Mouse (Mus musculus): ENCODE data around the gene Synpr. TPM values are rescaled to one million over a fixed set of nuclear protein-coding genes. Genes with fewer than 3 reads are reported as not detected.

Synpr gene
- polyA plus RNA-seq, 1 experiment from 2014 or later, result 67.4 TPM

- Histone ChIP-seq H3K36me3 (ENCODE audit: control insufficient read depth, insufficient read depth, low read length) (no peaks in the 10 kb centered on the region), H3K4me3 (ENCODE audit: low read length) (no peak overlapping the region), H3K9ac (ENCODE audit: low read depth, low read length) (no peak overlapping the region), H3K9me3 (ENCODE audit: control insufficient read depth, low read length) (no peaks in the 10 kb centered on the region), H3K27ac (ENCODE audit: low read depth, low read length) (no peak overlapping the region), H3K4me2 (ENCODE audit: low read length) (no peak overlapping the region), H3K4me1 (ENCODE audit: control insufficient read depth, insufficient read depth, low read depth, low read length) (no peaks in the 10 kb centered on the region), H3K27me3 (replicated peaks; ENCODE audit: control insufficient read depth, insufficient read depth, low read length) (no peaks in the 10 kb centered on the region)
- 79% methylated on average over 4 of the region's 4 CpGs for WGBS
- no peak; the same call in 1 of the 2 replicates for ATAC-seq
These were observed 270.1 kb downstream of the Synpr start for GRCm38 (mm10) chr14:13554631-13555030.

GRCm38 (mm10) chr14:13558117-13558516 lies 273.5 kb downstream of the Synpr start:
- no peak for ATAC-seq
- no peak overlapping the region for H3K4me3 ChIP-seq (ENCODE audit: low read length)
- H3K27me3 ChIP-seq (replicated peaks; ENCODE audit: control insufficient read depth, insufficient read depth, low read length), result no peaks in the 10 kb centered on the region
- WGBS, result 89% methylated on average over 2 of the region's 2 CpGs
- no peak overlapping the region for H3K4me2 ChIP-seq (ENCODE audit: low read length)
- no peaks in the 10 kb centered on the region for H3K36me3 ChIP-seq (ENCODE audit: control insufficient read depth, insufficient read depth, low read length)
- H3K9me3 ChIP-seq (ENCODE audit: control insufficient read depth, low read length), result no peaks in the 10 kb centered on the region
- no peak overlapping the region for H3K9ac ChIP-seq (ENCODE audit: low read depth, low read length)
- H3K4me1 ChIP-seq (ENCODE audit: control insufficient read depth, insufficient read depth, low read depth, low read length), result no peaks in the 10 kb centered on the region
- H3K27ac ChIP-seq (ENCODE audit: low read depth, low read length), result no peak overlapping the region

- Histone ChIP-seq H3K4me3 (ENCODE audit: low read length) (no peak overlapping the region), H3K36me3 (ENCODE audit: control insufficient read depth, insufficient read depth, low read length) (no peaks in the 10 kb centered on the region), H3K4me2 (ENCODE audit: low read length) (no peak overlapping the region), H3K4me1 (ENCODE audit: control insufficient read depth, insufficient read depth, low read depth, low read length) (no peaks in the 10 kb centered on the region), H3K9ac (ENCODE audit: low read depth, low read length) (no peak overlapping the region), H3K27me3 (replicated peaks; ENCODE audit: control insufficient read depth, insufficient read depth, low read length) (no peaks in the 10 kb centered on the region), H3K27ac (ENCODE audit: low read depth, low read length) (no peak overlapping the region), H3K9me3 (ENCODE audit: control insufficient read depth, low read length) (no peaks in the 10 kb centered on the region)
- ATAC-seq, result no peak; the same call in 1 of the 2 replicates
- WGBS, result 88% methylated on average over 1 of the region's 1 CpGs
These were observed 282.7 kb downstream of the Synpr start for GRCm38 (mm10) chr14:13567250-13567649.

GRCm38 (mm10) chr14:13567996-13568395 lies 283.4 kb downstream of the Synpr start:
- WGBS, result 80% methylated on average over 2 of the region's 2 CpGs
- no peak overlapping the region for H3K27ac ChIP-seq (ENCODE audit: low read depth, low read length)
- no peaks in the 10 kb centered on the region for H3K4me1 ChIP-seq (ENCODE audit: control insufficient read depth, insufficient read depth, low read depth, low read length)
- H3K36me3 ChIP-seq (ENCODE audit: control insufficient read depth, insufficient read depth, low read length), result no peaks in the 10 kb centered on the region
- H3K4me3 ChIP-seq (ENCODE audit: low read length), result no peak overlapping the region
- H3K9me3 ChIP-seq (ENCODE audit: control insufficient read depth, low read length), result no peaks in the 10 kb centered on the region
- ATAC-seq, result no peak
- no peak overlapping the region for H3K4me2 ChIP-seq (ENCODE audit: low read length)
- H3K27me3 ChIP-seq (replicated peaks; ENCODE audit: control insufficient read depth, insufficient read depth, low read length), result no peaks in the 10 kb centered on the region
- H3K9ac ChIP-seq (ENCODE audit: low read depth, low read length), result no peak overlapping the region

GRCm38 (mm10) chr14:13571941-13572340 lies 287.4 kb downstream of the Synpr start:
- no peaks in the 10 kb centered on the region for H3K27me3 ChIP-seq (replicated peaks; ENCODE audit: control insufficient read depth, insufficient read depth, low read length)
- no peaks in the 10 kb centered on the region for H3K9me3 ChIP-seq (ENCODE audit: control insufficient read depth, low read length)
- no peak overlapping the region for H3K27ac ChIP-seq (ENCODE audit: low read depth, low read length)
- no peak overlapping the region for H3K4me2 ChIP-seq (ENCODE audit: low read length)
- no peaks in the 10 kb centered on the region for H3K4me1 ChIP-seq (ENCODE audit: control insufficient read depth, insufficient read depth, low read depth, low read length)
- ATAC-seq, result no peak
- H3K36me3 ChIP-seq (ENCODE audit: control insufficient read depth, insufficient read depth, low read length), result no peaks in the 10 kb centered on the region
- no peak overlapping the region for H3K9ac ChIP-seq (ENCODE audit: low read depth, low read length)
- no peak overlapping the region for H3K4me3 ChIP-seq (ENCODE audit: low read length)

- no peak overlapping the region for H3K9ac ChIP-seq (ENCODE audit: low read depth, low read length)
- no peaks in the 10 kb centered on the region for H3K9me3 ChIP-seq (ENCODE audit: control insufficient read depth, low read length)
- H3K27ac ChIP-seq (ENCODE audit: low read depth, low read length), result no peak overlapping the region
- ATAC-seq, result no peak
- no peak overlapping the region for H3K4me2 ChIP-seq (ENCODE audit: low read length)
- WGBS, result 22% methylated on average over 1 of the region's 1 CpGs
- no peaks in the 10 kb centered on the region for H3K36me3 ChIP-seq (ENCODE audit: control insufficient read depth, insufficient read depth, low read length)
- no peaks in the 10 kb centered on the region for H3K4me1 ChIP-seq (ENCODE audit: control insufficient read depth, insufficient read depth, low read depth, low read length)
- no peak overlapping the region for H3K4me3 ChIP-seq (ENCODE audit: low read length)
- no peaks in the 10 kb centered on the region for H3K27me3 ChIP-seq (replicated peaks; ENCODE audit: control insufficient read depth, insufficient read depth, low read length)
These were observed 287.9 kb downstream of the Synpr start for GRCm38 (mm10) chr14:13572530-13572929.

GRCm38 (mm10) chr14:13578101-13578500 lies 293.5 kb downstream of the Synpr start:
- H3K27ac ChIP-seq (ENCODE audit: low read depth, low read length), result no peak overlapping the region
- H3K9me3 ChIP-seq (ENCODE audit: control insufficient read depth, low read length), result no peaks in the 10 kb centered on the region
- H3K4me3 ChIP-seq (ENCODE audit: low read length), result no peak overlapping the region
- no peaks in the 10 kb centered on the region for H3K36me3 ChIP-seq (ENCODE audit: control insufficient read depth, insufficient read depth, low read length)
- no peak overlapping the region for H3K9ac ChIP-seq (ENCODE audit: low read depth, low read length)
- 87% methylated on average over 2 of the region's 2 CpGs for WGBS
- no peaks in the 10 kb centered on the region for H3K27me3 ChIP-seq (replicated peaks; ENCODE audit: control insufficient read depth, insufficient read depth, low read length)
- no peaks in the 10 kb centered on the region for H3K4me1 ChIP-seq (ENCODE audit: control insufficient read depth, insufficient read depth, low read depth, low read length)
- no peak for ATAC-seq
- H3K4me2 ChIP-seq (ENCODE audit: low read length), result no peak overlapping the region

- ATAC-seq, result no peak
- H3K4me2 ChIP-seq (ENCODE audit: low read length), result no peak overlapping the region
- H3K27me3 ChIP-seq (replicated peaks; ENCODE audit: control insufficient read depth, insufficient read depth, low read length), result no peaks in the 10 kb centered on the region
- WGBS, result 71% methylated on average over 1 of the region's 1 CpGs
- H3K4me3 ChIP-seq (ENCODE audit: low read length), result no peak overlapping the region
- no peak overlapping the region for H3K9ac ChIP-seq (ENCODE audit: low read depth, low read length)
- H3K4me1 ChIP-seq (ENCODE audit: control insufficient read depth, insufficient read depth, low read depth, low read length), result no peaks in the 10 kb centered on the region
- no peak overlapping the region for H3K27ac ChIP-seq (ENCODE audit: low read depth, low read length)
- H3K36me3 ChIP-seq (ENCODE audit: control insufficient read depth, insufficient read depth, low read length), result no peaks in the 10 kb centered on the region
- H3K9me3 ChIP-seq (ENCODE audit: control insufficient read depth, low read length), result no peaks in the 10 kb centered on the region
These were observed 294.2 kb downstream of the Synpr start for GRCm38 (mm10) chr14:13578744-13579143.

- no peak for ATAC-seq
These were observed 308.9 kb downstream of the Synpr start for GRCm38 (mm10) chr14:13593321-13593940.

GRCm38 (mm10) chr14:13596251-13596650 lies 311.7 kb downstream of the Synpr start:
- Histone ChIP-seq H3K36me3 (ENCODE audit: control insufficient read depth, insufficient read depth, low read length) (no peaks in the 10 kb centered on the region), H3K9ac (ENCODE audit: low read depth, low read length) (no peak overlapping the region), H3K4me1 (ENCODE audit: control insufficient read depth, insufficient read depth, low read depth, low read length) (no peaks in the 10 kb centered on the region), H3K27me3 (replicated peaks; ENCODE audit: control insufficient read depth, insufficient read depth, low read length) (no peaks in the 10 kb centered on the region), H3K9me3 (ENCODE audit: control insufficient read depth, low read length) (no peaks in the 10 kb centered on the region), H3K4me3 (ENCODE audit: low read length) (no peak overlapping the region), H3K27ac (ENCODE audit: low read depth, low read length) (no peak overlapping the region), H3K4me2 (ENCODE audit: low read length) (no peak overlapping the region)
- ATAC-seq, result no peak
- WGBS, result 69% methylated on average over 6 of the region's 6 CpGs

More at GRCm38 (mm10) chr14:13593321-13593940, 308.9 kb downstream of the Synpr start:
- H3K4me1 ChIP-seq (ENCODE audit: control insufficient read depth, insufficient read depth, low read depth, low read length), result no peaks in the 10 kb centered on the region
- H3K27ac ChIP-seq (ENCODE audit: low read depth, low read length), result no peak overlapping the region
- no peaks in the 10 kb centered on the region for H3K27me3 ChIP-seq (replicated peaks; ENCODE audit: control insufficient read depth, insufficient read depth, low read length)
- 92% methylated on average over 2 of the region's 2 CpGs for WGBS
- no peaks in the 10 kb centered on the region for H3K9me3 ChIP-seq (ENCODE audit: control insufficient read depth, low read length)
- H3K4me2 ChIP-seq (ENCODE audit: low read length), result no peak overlapping the region
- H3K9ac ChIP-seq (ENCODE audit: low read depth, low read length), result no peak overlapping the region
- no peaks in the 10 kb centered on the region for H3K36me3 ChIP-seq (ENCODE audit: control insufficient read depth, insufficient read depth, low read length)
- H3K4me3 ChIP-seq (ENCODE audit: low read length), result no peak overlapping the region
